Mouse (Mus musculus) myocyte (in vitro differentiated cells): ENCODE measurements around the gene Gm42688.

ENCODE experiments used
- E2F4 ChIP-seq: IDR thresholded peaks from one replicate; pipeline ENCODE4 v1.6.1; 2011; ENCODE audit warnings: mild to moderate bottlenecking, control low read depth, moderate library complexity; ENCODE audit not compliant: insufficient read depth
- MAX ChIP-seq: IDR thresholded peaks from one replicate; pipeline ENCODE4 v1.6.1; 2011; ENCODE audit warnings: low read depth, mild to moderate bottlenecking, control low read depth
- MYOD1 ChIP-seq, 3 experiments: IDR thresholded peaks; one replicate each; pipeline ENCODE4 v1.6.1; 2011; ENCODE audit warnings: control low read depth in 2 of 3, low read depth in 2 of 3, mild to moderate bottlenecking in 2 of 3, moderate library complexity in 1 of 3; ENCODE audit not compliant: insufficient read length in 2 of 3, control insufficient read depth in 1 of 3
- POLR2A ChIP-seq: IDR thresholded peaks from one replicate; pipeline ENCODE4 v1.6.1; 2011; ENCODE audit warnings: low read depth, mild to moderate bottlenecking, control low read depth, moderate library complexity; ENCODE audit not compliant: insufficient read length
- POLR2AphosphoS2 ChIP-seq: IDR thresholded peaks from one replicate; pipeline ENCODE4 v1.6.1; 2011; ENCODE audit warnings: low read depth, control low read depth; ENCODE audit not compliant: insufficient read length
- TCF3 ChIP-seq: IDR thresholded peaks from one replicate; pipeline ENCODE4 v1.6.1; 2011; ENCODE audit warnings: low read depth, control low read depth; ENCODE audit not compliant: insufficient read length
- USF1 ChIP-seq: IDR thresholded peaks from one replicate; pipeline ENCODE4 v1.6.1; 2011; ENCODE audit warnings: low read depth, mild to moderate bottlenecking, control low read depth, moderate library complexity

- TF ChIP-seq POLR2A = no peak
- no peak for TF ChIP-seq USF1
- TF ChIP-seq MAX = no peak
- no peak for TF ChIP-seq TCF3
- TF ChIP-seq POLR2AphosphoS2 = no peak
- TF ChIP-seq E2F4 = no peak
- no peak for TF ChIP-seq MYOD1 (IDR thresholded peaks at IDR 0.05; ENCODE audit: control insufficient read depth in 1 of 3, insufficient read length in 2 of 3, low read depth in 2 of 3)
Measured at GRCm38 (mm10) chr6:83115682-83116372, 14.4 kb downstream of the Gm42688 start.
